Mouse (Mus musculus): Measurements from ENCODE around the gene Exoc3l2. TPM values are rescaled to one million over a fixed set of nuclear protein-coding genes. Genes with fewer than 3 reads are reported as not detected.

Exoc3l2 gene
- polyA plus RNA-seq, 1 experiment from 2014 or later, result 0.43 TPM

DNA sequence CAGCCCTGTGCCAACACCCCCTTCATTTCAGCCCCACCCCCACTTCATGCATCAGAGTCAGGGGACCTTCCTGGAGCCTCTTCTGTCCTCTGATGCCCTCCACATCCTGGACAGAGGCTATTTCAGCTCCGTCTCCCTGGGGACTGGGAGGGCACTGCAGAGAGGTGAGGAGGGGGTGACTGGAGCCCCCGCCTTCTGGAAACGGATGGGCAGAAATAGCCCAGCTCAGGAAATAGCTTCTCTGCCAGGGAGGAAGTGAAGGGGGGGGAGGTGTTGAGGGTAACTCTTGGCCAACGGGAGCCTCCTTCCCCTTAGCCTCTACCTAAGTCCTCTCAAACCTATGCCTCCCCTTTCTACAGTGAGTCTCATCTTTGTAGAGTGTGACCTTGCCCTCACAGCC is 9.3 kb downstream of the Exoc3l2 start:
- H3K4me1 ChIP-seq (replicated peaks), result peaks cover 14% of the 10 kb centered on the region; the same call in 1 of the 2 replicates
- no peak overlapping the region for H3K4me3 ChIP-seq
- H3K36me3 ChIP-seq, result no peaks in the 10 kb centered on the region
- peaks cover 93% of the 10 kb centered on the region for H3K27me3 ChIP-seq
- WGBS, result 38% methylated on average over 4 of the region's 4 CpGs
- ATAC-seq (ENCODE audit: low FRiP score), result no peak
- H3K27ac ChIP-seq, result no peak overlapping the region
- H3K9ac ChIP-seq, result no peak overlapping the region
- H3K9me3 ChIP-seq, result no peaks in the 10 kb centered on the region
- H3K4me2 ChIP-seq, result no peak overlapping the region

GRCm38 (mm10) chr7:19473875-19474443 is 10.8 kb downstream of the Exoc3l2 start:
- under 1% methylated on average over 49 of the region's 89 CpGs for WGBS
- peak overlapping the region; percentile 76 for H3K9ac ChIP-seq
- H3K27ac ChIP-seq, result peak overlapping the region; percentile 82
- H3K4me2 ChIP-seq, result peak overlapping the region; percentile 69
- H3K9me3 ChIP-seq, result no peaks in the 10 kb centered on the region
- H3K36me3 ChIP-seq, result no peaks in the 10 kb centered on the region
- peak overlapping the region; percentile 50 for H3K4me3 ChIP-seq
- peaks cover 91% of the 10 kb centered on the region for H3K27me3 ChIP-seq
- H3K4me1 ChIP-seq (replicated peaks), result peaks cover 14% of the 10 kb centered on the region; the same call in 1 of the 2 replicates
- ATAC-seq (ENCODE audit: low FRiP score), result peak; percentile 90

- peaks cover 10% of the 10 kb centered on the region; the same call in 1 of the 2 replicates for H3K4me1 ChIP-seq (replicated peaks)
- H3K27ac ChIP-seq, result no peak overlapping the region
- WGBS, result 80% methylated on average over 2 of the region's 2 CpGs
- no peaks in the 10 kb centered on the region for H3K9me3 ChIP-seq
- no peaks in the 10 kb centered on the region for H3K36me3 ChIP-seq
- H3K9ac ChIP-seq, result no peak overlapping the region
- no peak overlapping the region for H3K4me3 ChIP-seq
- no peak overlapping the region for H3K4me2 ChIP-seq
- peaks cover 73% of the 10 kb centered on the region for H3K27me3 ChIP-seq
- ATAC-seq (ENCODE audit: low FRiP score), result no peak
Measured at GRCm38 (mm10) chr7:19477084-19477483, 14.0 kb downstream of the Exoc3l2 start.

- Histone ChIP-seq H3K9ac (no peak overlapping the region), H3K27ac (no peak overlapping the region), H3K27me3 (peaks cover 66% of the 10 kb centered on the region), H3K4me2 (no peak overlapping the region), H3K4me3 (no peak overlapping the region), H3K36me3 (no peaks in the 10 kb centered on the region), H3K9me3 (no peaks in the 10 kb centered on the region), H3K4me1 (replicated peaks) (peaks cover 10% of the 10 kb centered on the region; the same call in 1 of the 2 replicates)
- 25% methylated on average over 14 of the region's 14 CpGs for WGBS
- no peak for ATAC-seq (ENCODE audit: low FRiP score)
Measured at GRCm38 (mm10) chr7:19477624-19478384, 14.7 kb downstream of the Exoc3l2 start.

- Histone ChIP-seq H3K9ac (no peak overlapping the region), H3K4me3 (no peak overlapping the region), H3K27me3 (peaks cover 43% of the 10 kb centered on the region), H3K4me2 (no peak overlapping the region), H3K9me3 (no peaks in the 10 kb centered on the region), H3K4me1 (replicated peaks) (no peaks in the 10 kb centered on the region), H3K27ac (no peak overlapping the region), H3K36me3 (no peaks in the 10 kb centered on the region)
- no peak for ATAC-seq (ENCODE audit: low FRiP score)
- WGBS, result 90% methylated on average over 8 of the region's 8 CpGs
Measured at GRCm38 (mm10) chr7:19483281-19483680, 20.1 kb downstream of the Exoc3l2 start.

DNA sequence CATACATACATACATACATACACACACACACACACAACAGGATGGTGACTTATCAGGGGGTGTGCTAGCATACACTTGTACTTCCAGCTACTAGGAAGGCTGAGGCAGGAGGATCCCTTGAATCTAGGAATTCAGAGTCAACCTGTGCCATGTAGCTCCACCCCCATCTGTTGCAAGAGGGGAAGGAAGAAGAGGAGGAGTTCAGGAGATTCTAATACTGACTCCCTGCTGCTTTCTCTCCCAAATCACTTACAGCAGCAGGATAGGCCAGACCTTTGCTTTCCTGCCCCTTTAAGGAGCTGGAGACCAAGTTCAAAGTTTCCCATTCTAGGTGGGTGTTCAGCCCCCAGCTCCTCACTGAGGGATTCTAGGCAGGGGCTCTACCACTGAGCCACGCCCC is 22.4 kb downstream of the Exoc3l2 start:
- Histone ChIP-seq H3K27me3 (peaks cover 53% of the 10 kb centered on the region), H3K27ac (no peak overlapping the region), H3K9me3 (no peaks in the 10 kb centered on the region), H3K36me3 (no peaks in the 10 kb centered on the region), H3K4me3 (no peak overlapping the region), H3K4me2 (no peak overlapping the region), H3K9ac (no peak overlapping the region), H3K4me1 (replicated peaks) (peaks cover 4% of the 10 kb centered on the region)
- no peak for ATAC-seq (ENCODE audit: low FRiP score)
- WGBS, result 88% methylated on average over 1 of the region's 1 CpGs

DNA sequence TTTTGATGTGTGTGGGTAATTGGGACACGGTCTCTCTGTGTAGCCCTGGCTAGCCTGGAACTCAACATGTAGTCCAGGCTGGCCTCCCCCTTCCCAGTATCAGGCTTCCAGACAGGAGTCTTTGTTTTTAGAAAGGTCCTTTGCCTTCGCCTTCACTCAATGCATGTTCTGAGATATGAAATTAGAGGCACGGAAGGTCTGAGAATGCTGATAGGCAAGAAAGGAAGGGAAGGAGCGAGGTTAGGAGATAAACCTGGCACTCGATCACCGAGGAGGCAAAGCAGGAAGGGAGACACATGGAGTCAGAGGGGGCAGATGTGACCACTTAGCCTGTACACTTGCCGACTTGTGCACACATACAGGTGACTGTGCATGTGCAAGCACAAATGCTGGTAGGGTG is 23.4 kb downstream of the Exoc3l2 start:
- H3K9ac ChIP-seq, result no peak overlapping the region
- H3K27me3 ChIP-seq, result peaks cover 59% of the 10 kb centered on the region
- ATAC-seq (ENCODE audit: low FRiP score), result no peak
- no peaks in the 10 kb centered on the region for H3K36me3 ChIP-seq
- WGBS, result 89% methylated on average over 7 of the region's 7 CpGs
- H3K9me3 ChIP-seq, result no peaks in the 10 kb centered on the region
- no peak overlapping the region for H3K4me3 ChIP-seq
- H3K4me2 ChIP-seq, result no peak overlapping the region
- H3K27ac ChIP-seq, result no peak overlapping the region
- peaks cover 5% of the 10 kb centered on the region for H3K4me1 ChIP-seq (replicated peaks)

DNA sequence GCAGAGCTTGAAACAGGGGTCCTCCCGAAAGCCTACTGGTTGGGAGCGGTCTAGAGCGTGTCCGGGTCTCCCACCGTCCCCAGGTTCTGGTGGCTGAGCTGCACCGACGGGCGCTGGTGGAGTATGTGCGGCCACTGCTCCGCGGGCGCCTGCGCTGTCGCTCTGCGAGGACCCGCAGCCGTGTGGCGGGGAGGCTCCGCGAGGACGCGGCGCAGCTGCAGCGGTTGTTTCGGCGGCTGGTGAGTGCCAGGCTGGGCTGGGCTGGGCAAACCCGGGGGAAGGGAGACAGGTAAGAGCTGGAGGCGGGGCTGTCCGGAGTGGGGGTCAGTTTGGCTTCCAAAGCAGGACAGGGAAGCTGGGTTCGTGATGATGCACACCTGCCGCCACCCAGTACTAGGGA is 26.4 kb downstream of the Exoc3l2 start:
- peaks cover 11% of the 10 kb centered on the region for H3K4me1 ChIP-seq (replicated peaks)
- 2% methylated on average over 31 of the region's 31 CpGs for WGBS
- no peaks in the 10 kb centered on the region for H3K36me3 ChIP-seq
- H3K4me2 ChIP-seq, result peak overlapping the region; percentile 49
- no peaks in the 10 kb centered on the region for H3K9me3 ChIP-seq
- H3K27ac ChIP-seq, result no peak overlapping the region
- H3K4me3 ChIP-seq, result peak overlapping the region; percentile 35
- peaks cover 78% of the 10 kb centered on the region for H3K27me3 ChIP-seq
- H3K9ac ChIP-seq, result peak overlapping the region; percentile 68
- peak; percentile 54; the same call in 1 of the 2 replicates for ATAC-seq (ENCODE audit: low FRiP score)

GRCm38 (mm10) chr7:19491731-19492130 is 28.6 kb downstream of the Exoc3l2 start:
- Histone ChIP-seq H3K4me2 (peak overlapping the region; percentile 42), H3K27ac (no peak overlapping the region), H3K9me3 (no peaks in the 10 kb centered on the region), H3K9ac (peak overlapping the region; percentile 63), H3K36me3 (no peaks in the 10 kb centered on the region), H3K4me3 (peak overlapping the region; percentile 22; the same call in 1 of the 2 replicates), H3K4me1 (replicated peaks) (peaks cover 15% of the 10 kb centered on the region), H3K27me3 (peaks cover 79% of the 10 kb centered on the region)
- ATAC-seq (ENCODE audit: low FRiP score), result no peak
- 6% methylated on average over 26 of the region's 26 CpGs for WGBS

DNA sequence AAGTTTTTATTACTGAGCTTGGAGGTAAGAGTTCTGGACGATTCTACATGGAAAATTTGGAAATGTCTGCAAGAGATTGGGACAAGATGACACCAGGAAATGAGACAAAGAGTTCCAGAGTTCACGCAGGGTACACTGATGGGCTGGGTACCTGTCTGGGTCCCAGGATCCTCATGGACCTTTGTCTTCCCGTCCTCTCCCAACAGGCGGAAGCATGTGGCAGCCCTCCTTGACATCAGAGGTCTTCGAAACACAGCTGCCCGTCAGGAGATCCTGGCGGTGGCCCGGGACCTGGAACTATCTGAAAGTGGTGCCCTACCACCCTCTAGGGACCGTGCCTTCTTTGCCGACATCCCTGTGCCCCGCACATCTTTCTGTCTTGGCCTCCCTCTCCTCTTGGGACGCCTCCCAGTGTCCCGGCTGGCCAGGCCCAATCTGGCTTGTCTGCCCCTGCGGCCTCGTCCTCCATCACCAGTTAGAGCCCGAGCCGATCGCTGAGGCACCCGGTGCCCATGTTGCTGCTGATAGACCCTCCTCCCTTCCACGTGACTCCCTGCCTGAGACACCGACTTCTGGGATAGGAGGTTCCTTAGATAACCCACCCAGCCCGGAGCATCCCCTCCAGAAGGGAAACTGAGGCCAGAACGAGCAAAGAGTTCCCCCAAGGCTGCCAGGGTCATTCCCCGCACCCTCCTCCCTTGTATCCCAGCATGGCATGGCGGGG is 31.8 kb downstream of the Exoc3l2 start:
- H3K9me3 ChIP-seq, result no peaks in the 10 kb centered on the region
- no peaks in the 10 kb centered on the region for H3K36me3 ChIP-seq
- H3K9ac ChIP-seq, result no peak overlapping the region
- 84% methylated on average over 25 of the region's 25 CpGs for WGBS
- peaks cover 49% of the 10 kb centered on the region for H3K27me3 ChIP-seq
- no peak overlapping the region for H3K4me3 ChIP-seq
- peaks cover 12% of the 10 kb centered on the region for H3K4me1 ChIP-seq (replicated peaks)
- no peak overlapping the region for H3K27ac ChIP-seq
- no peak overlapping the region for H3K4me2 ChIP-seq
- no peak for ATAC-seq (ENCODE audit: low FRiP score)

DNA sequence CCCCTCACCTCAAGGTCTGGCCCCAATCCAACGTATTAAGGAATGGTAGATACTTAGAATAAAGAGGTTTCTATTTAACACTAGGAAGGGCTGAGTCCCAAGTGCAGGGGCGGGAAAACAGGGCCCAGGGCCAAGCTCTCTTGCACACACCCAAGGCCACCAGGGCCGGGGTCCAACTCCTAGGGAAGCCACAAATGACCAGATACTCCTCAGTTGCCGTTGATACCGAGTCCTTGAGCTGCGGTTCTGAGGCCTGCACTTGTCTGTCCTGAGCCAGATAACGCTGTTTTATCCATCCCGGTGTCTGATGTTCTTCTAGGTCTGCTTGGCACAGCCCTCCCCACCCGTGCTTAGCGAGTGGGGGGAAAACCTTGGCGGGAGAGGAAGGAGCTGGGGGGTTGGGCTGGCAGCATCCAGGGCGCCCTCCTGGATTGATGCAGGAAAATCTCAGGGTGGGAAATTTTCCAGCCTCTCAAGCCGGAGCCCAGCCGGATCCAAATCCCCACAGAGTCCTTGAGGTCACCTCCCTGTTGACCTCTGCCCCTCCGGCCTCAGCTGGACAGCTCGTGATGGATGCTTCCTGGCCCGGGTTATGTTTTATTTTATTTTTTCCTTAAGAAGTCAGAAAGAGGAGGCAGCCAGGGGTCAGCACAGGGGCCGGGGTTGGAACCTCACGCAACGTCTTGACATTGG is 32.5 kb downstream of the Exoc3l2 start:
- no peak overlapping the region for H3K27ac ChIP-seq
- peaks cover 11% of the 10 kb centered on the region for H3K4me1 ChIP-seq (replicated peaks)
- no peaks in the 10 kb centered on the region for H3K9me3 ChIP-seq
- ATAC-seq (ENCODE audit: low FRiP score), result no peak
- H3K9ac ChIP-seq, result no peak overlapping the region
- H3K36me3 ChIP-seq, result no peaks in the 10 kb centered on the region
- no peak overlapping the region for H3K4me2 ChIP-seq
- WGBS, result 67% methylated on average over 20 of the region's 20 CpGs
- peaks cover 42% of the 10 kb centered on the region for H3K27me3 ChIP-seq
- no peak overlapping the region for H3K4me3 ChIP-seq

DNA sequence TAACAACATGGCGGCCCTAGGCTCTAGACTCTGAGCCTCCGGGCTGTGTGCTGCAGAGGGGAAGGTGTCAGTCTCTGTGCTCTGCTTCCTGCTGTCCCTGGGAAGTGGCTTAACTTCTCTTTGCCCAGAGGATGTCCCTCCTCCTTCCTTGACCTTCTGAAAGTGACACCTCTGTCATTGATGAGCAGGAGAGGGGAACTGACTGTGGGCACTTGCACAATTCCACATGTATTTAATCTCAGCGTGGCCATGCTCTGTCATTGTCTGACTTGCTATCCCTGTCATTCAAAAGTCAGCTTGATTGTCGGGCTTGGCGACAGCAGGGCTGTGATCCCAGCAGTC is 33.1 kb downstream of the Exoc3l2 start:
- 57% methylated on average over 5 of the region's 5 CpGs for WGBS
- Histone ChIP-seq H3K27ac (no peak overlapping the region), H3K4me1 (replicated peaks) (peaks cover 11% of the 10 kb centered on the region)

More for the DNA sequence above, 33.1 kb downstream of the Exoc3l2 start:
- H3K4me3 ChIP-seq, result no peak overlapping the region
- H3K36me3 ChIP-seq, result no peaks in the 10 kb centered on the region
- peaks cover 36% of the 10 kb centered on the region for H3K27me3 ChIP-seq
- H3K9ac ChIP-seq, result no peak overlapping the region
- H3K4me2 ChIP-seq, result no peak overlapping the region
- no peaks in the 10 kb centered on the region for H3K9me3 ChIP-seq
- ATAC-seq (ENCODE audit: low FRiP score), result no peak

All from hindbrain, embryonic 13.5 days (tissue).